Mouse (Mus musculus) CD4-positive helper T cell, adult 2 months (primary cell): ENCODE data around the gene Vmn2r47.
"Not testable (repeated sequence)": the region's sequence is repeated elsewhere in the genome, so short reads cannot be mapped to it uniquely, and the experiment has no call there.

Source experiments
- DNase-seq: peaks from one replicate; pipeline ENCODE4 v3.0.0-alpha.2; 2012; ENCODE audit warnings: low read depth, missing footprints, low spot score

Vmn2r47 gene

GRCm38 (mm10) chr7:9841225-9841624 is at the start of gene Vmn2r47:
Gene Vmn2r47 (minus strand): TSS chr7:9841325.
- not testable (repeated sequence) for DNase-seq

GRCm38 (mm10) chr7:9770471-9770870 is 70.7 kb downstream of the Vmn2r47 start, which contains the start of gene Vmn2r46:
Gene Vmn2r46 (minus strand): TSS chr7:9770571.
- not testable (repeated sequence) for DNase-seq
